15 mouse cellular contexts compared by ENCODE assay signal in the genomic region with DNA sequence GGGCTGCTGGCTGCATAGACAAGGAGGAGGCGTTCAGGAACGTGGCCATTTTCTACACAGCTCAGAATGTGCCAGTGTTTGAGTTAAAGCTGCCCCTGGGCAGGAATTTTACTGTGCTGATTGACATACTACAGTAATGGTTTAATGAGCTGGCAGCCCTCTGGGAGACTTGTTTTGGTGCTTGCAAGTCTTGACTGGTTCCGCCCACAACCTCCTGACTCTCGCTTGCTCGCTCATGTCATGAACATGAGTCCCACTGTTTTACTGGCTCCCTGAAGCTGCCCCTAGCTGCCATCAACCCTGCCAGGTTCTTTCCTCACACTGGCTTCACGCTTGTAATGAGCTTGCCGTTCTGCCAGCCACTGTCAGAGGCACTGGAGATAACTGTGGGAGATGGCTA. TPM values are rescaled to one million over a fixed set of nuclear protein-coding genes. Genes with fewer than 3 reads are reported as not detected.
A peak's percentile ranks its signal among the peaks of the same experiment; 100 is the strongest.
DNase-seq lines count a peak whose midpoint lies in the region; ATAC-seq lines count a peak whose summit lies in the region.
"Had no signal": no experiment of that assay in that cellular context is flagged by ENCODE, and none has a peak within 500 bp of the region (broad histone marks: within the 10 kb centered on the region; RNA-seq: fewer than 3 reads in every experiment).

No protein-coding gene starts in this region.

- 0 out of 2 replicates have a peak overlapping the region, but pooled peaks have one; percentile 11 for H3K27ac ChIP-seq in embryonic facial prominence, embryonic 15.5 days (replicated peaks)
- H3K27ac ChIP-seq: heart, embryonic 13.5 days; liver, embryonic 13.5 days; macrophage had no signal

- WGBS in embryonic facial prominence, embryonic 15.5 days = 56% methylated on average over 7 of the region's 7 CpGs

- no peaks in the 10 kb centered on the region for H3K9me3 ChIP-seq in embryonic facial prominence, embryonic 15.5 days (replicated peaks)
- H3K9me3 ChIP-seq: heart, embryonic 13.5 days; liver, embryonic 13.5 days had no signal

- H3K9ac ChIP-seq in embryonic facial prominence, embryonic 15.5 days = no peak overlapping the region
- H3K9ac ChIP-seq: heart, embryonic 13.5 days; liver, embryonic 13.5 days had no signal

- intact Hi-C loops in heart, postnatal 25 days (cut with DNase I) = no loop called here

- H3K4me2 ChIP-seq in embryonic facial prominence, embryonic 15.5 days (replicated peaks) = no peak overlapping the region
- H3K4me2 ChIP-seq: heart, embryonic 13.5 days; liver, embryonic 13.5 days had no signal

- H3K27me3 ChIP-seq in embryonic facial prominence, embryonic 15.5 days = 0 out of 2 replicates have a peak, but pooled peaks cover 4% of the 10 kb centered on the region
- H3K27me3 ChIP-seq: liver, embryonic 13.5 days had no signal

- ATAC-seq in embryonic facial prominence, embryonic 15.5 days (ENCODE audit: insufficient number of reproducible peaks, low FRiP score, low TSS enrichment, low read depth) = peak; percentile 39; the same call in 1 of the 2 replicates

- no peak overlapping the region for H3K4me3 ChIP-seq in embryonic facial prominence, embryonic 15.5 days (replicated peaks)
- H3K4me3 ChIP-seq: heart, embryonic 13.5 days; liver, embryonic 13.5 days had no signal

- no peaks in the 10 kb centered on the region for H3K4me1 ChIP-seq in embryonic facial prominence, embryonic 15.5 days
- H3K4me1 ChIP-seq: heart, embryonic 13.5 days; liver, embryonic 13.5 days had no signal

- no peaks in the 10 kb centered on the region for H3K36me3 ChIP-seq in embryonic facial prominence, embryonic 15.5 days
- H3K36me3 ChIP-seq: heart, embryonic 13.5 days; liver, embryonic 13.5 days had no signal

- DNase-seq in cerebellum, postnatal 14 days = peak; percentile 19 to 40
- DNase-seq in cerebellum, postnatal 25 days = no peak
- DNase-seq in left cerebral cortex, adult 18-20 months (ENCODE audit: low spot score in 2 of 2) = peak; percentile 24 to 48
- no peak for DNase-seq in left cerebral cortex, adult 11 months (ENCODE audit: low spot score)
- peak; percentile 10 to 29 for DNase-seq in left cerebral cortex, adult 9 months (ENCODE audit: low spot score in 2 of 2)
- no peak for DNase-seq in heart, postnatal 25 days (ENCODE audit: low spot score)
- no peak for DNase-seq in heart, postnatal 4 days
- DNase-seq: adrenal gland, adult 2 months; cerebellum, adult 9-10 months; liver, embryonic 13.5 days had no signal

RNA-seq across cellular contexts. Expression of a gene that starts 13.2 kb away (rescaled TPM):
- total RNA-seq in left cerebral cortex, adult 18-20 months (2021) = under 1 TPM; 0.30 to 0.58 TPM
- 0.49 and 0.69 TPM in 2 replicates for polyA plus RNA-seq in embryonic facial prominence, embryonic 15.5 days (2015; fragmentation: Nextera tagmentation; extraction: Ambion mirVana)
- not detected for total RNA-seq in heart, postnatal 25 days (2021)
- total RNA-seq in heart, postnatal 4 days (2021) = under 1 TPM; 0.02 to 0.12 TPM
- total RNA-seq: adrenal gland, adult 2 months; MEL had no signal
- polyA plus RNA-seq: macrophage had no signal

RNA-seq across cellular contexts. Expression of a gene that starts 34.3 kb away (rescaled TPM):
- 100 to 1,000 TPM; 126 to 128 TPM for total RNA-seq in left cerebral cortex, adult 18-20 months (2021)
- polyA plus RNA-seq in embryonic facial prominence, embryonic 15.5 days (2015; fragmentation: Nextera tagmentation; extraction: Ambion mirVana) = 288 and 301 TPM in 2 replicates
- 10 to 100 TPM; 86.9 to 94.6 TPM for total RNA-seq in heart, postnatal 25 days (2021)
- total RNA-seq in heart, postnatal 4 days (2021) = 100 to 1,000 TPM; 134 to 137 TPM

RNA-seq across cellular contexts. Expression of a gene that starts 45.1 kb away (rescaled TPM):
- under 1 TPM in 1 of 2 experiments, not detected in 1; 0.09 TPM for total RNA-seq in left cerebral cortex, adult 18-20 months (2021)
- 0.03 and 0.05 TPM in 2 replicates for polyA plus RNA-seq in embryonic facial prominence, embryonic 15.5 days (2015; fragmentation: Nextera tagmentation; extraction: Ambion mirVana)
- total RNA-seq in heart, postnatal 25 days (2021) = not detected
- total RNA-seq in heart, postnatal 4 days (2021) = not detected
- total RNA-seq: adrenal gland, adult 2 months; MEL had no signal
- polyA plus RNA-seq: adrenal gland, adult 2 months; intestine, embryonic 14.5 days; liver, embryonic 13.5 days; macrophage had no signal

Comparison
In these comparisons a context has a peak if more than half of its experiments do, and no peak if none do; other contexts are left out.
1. DNase-seq: peak in cerebellum, postnatal 14 days (2 of 2), left cerebral cortex, adult 18-20 months (2 of 2) and left cerebral cortex, adult 9 months (2 of 2); none in cerebellum, postnatal 25 days (0 of 2), left cerebral cortex, adult 11 months (single experiment), heart, postnatal 25 days (single experiment) and heart, postnatal 4 days (single experiment).